Mouse (Mus musculus) testis, adult 2 months (tissue): ENCODE measurements around the gene Recql5.
A peak's percentile ranks its signal among the peaks of the same experiment; 100 is the strongest.

Experiments used
- CTCF ChIP-seq: fragments of 200-500 bp; IDR thresholded peaks from 2 replicates; pipeline ENCODE4 v1.5.1; 2012; ENCODE audit warnings: low read depth, mild to moderate bottlenecking, inconsistent platforms, low read length, moderate library complexity; ENCODE audit not compliant: control insufficient read depth, insufficient read depth, insufficient replicate concordance
- POLR2A ChIP-seq: fragments of 200-500 bp; IDR thresholded peaks from 2 replicates; pipeline ENCODE4 v1.6.1; 2012; ENCODE audit warnings: low read depth, mild to moderate bottlenecking, inconsistent platforms, low read length, moderate library complexity; ENCODE audit not compliant: control insufficient read depth

- TF ChIP-seq CTCF (peak; percentile 64; the same call in 1 of the 2 replicates), POLR2A (no peak)
Observed at GRCm38 (mm10) chr11:115898886-115899285, 34.4 kb downstream of the Recql5 start.
